Mouse (Mus musculus) adrenal gland, postnatal 10 days (tissue): ENCODE data around the gene Fig4. TPM values are rescaled to one million over a fixed set of nuclear protein-coding genes. Genes with fewer than 3 reads are reported as not detected.

Experiments used
- DNase-seq: peaks from one replicate; pipeline ENCODE4 v3.0.0; 2021; ENCODE audit warnings: mixed read lengths
- total RNA-seq, 2 experiments: library from RNA; stranded (reverse); gene quantifications; 2 replicates each; pipeline ENCODE4 v1.2.3; 2021

Gene Fig4
- total RNA-seq, 2 experiments from 2014 or later = 13.3 to 16.4 TPM

DNA sequence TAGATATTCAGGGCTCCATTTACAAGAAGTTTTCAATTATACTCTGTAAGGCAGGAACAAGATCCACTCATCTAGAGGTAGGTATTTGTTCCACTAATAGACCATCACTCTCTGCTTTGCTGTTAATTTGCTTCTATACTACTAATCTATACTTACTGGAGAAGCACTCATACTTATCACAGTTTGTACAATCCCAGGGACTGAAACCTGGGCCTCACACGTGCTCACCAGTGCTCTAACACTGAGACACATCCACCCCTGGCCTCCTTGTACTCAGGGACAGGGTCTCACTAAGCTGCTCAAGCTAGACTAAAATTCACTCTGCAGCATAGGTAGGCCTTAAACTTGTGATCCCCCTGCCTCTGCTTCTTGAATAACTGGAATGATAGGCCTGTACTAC, 41.8 kb downstream of the Fig4 start:
- DNase-seq = no peak

- DNase-seq = no peak
Observed at GRCm38 (mm10) chr10:41260243-41261006, 42.6 kb downstream of the Fig4 start.

GRCm38 (mm10) chr10:41250749-41251065, 52.4 kb downstream of the Fig4 start:
- DNase-seq = no peak

DNA sequence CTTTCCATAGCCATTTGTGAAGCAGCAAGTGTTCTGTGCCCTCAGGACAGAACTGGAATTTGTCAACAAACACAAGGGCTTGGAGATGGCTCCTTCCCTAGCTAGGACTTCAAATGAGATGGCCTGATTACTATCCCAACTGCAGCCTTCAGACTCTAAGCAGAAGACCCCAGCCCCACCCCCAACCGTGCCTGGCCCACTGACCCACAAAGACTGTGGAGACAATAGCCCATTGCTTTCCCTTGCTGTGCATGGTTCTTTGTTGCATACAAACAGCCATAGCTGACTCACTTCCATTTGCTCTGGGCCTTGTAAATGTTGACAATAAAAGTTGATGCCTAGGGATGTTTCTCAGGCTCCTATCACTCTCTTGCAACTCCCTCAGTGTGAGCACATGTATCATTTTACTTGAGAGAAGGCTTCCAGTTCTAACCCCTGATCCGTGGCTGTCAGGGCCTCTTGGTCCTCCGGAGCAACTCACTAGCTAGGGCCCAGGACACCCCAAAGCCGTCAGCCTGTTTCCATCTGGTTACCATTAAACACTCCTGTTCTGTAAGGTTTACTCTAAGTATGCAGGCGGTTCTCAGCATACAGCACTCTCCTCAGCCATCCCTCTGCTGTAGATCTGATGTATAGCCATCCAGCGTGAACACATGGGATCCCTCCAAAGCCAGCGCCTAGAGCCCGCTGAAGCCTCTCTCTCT, 52.9 kb downstream of the Fig4 start:
- DNase-seq = no peak

- DNase-seq = no peak
Observed at GRCm38 (mm10) chr10:41249006-41249659, 53.9 kb downstream of the Fig4 start.

GRCm38 (mm10) chr10:41247800-41248473, 55.1 kb downstream of the Fig4 start:
- DNase-seq = peak; percentile 9

DNA sequence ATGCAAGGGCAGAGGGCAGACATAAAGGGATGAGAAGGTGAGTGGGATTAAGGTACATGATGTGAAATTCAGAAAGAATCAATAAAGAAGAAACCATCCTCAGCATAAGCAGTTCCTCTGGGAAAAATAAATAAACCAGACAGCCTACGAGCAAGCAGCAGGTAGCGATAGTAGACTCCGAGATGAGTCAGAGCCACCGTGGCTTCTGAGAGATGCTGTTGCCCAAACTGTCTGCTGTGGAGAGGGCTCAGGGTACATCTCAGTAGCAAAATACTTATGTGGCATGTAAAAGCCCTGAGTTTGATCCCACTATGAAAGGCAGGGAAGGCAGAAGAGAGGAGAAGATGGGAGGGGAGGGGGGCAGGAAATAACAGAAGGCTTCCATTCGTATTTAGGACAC, 56.9 kb downstream of the Fig4 start:
- DNase-seq = no peak

GRCm38 (mm10) chr10:41245477-41245876, 57.6 kb downstream of the Fig4 start:
- no peak for DNase-seq

- DNase-seq = no peak
Observed at GRCm38 (mm10) chr10:41245028-41245427, 58.0 kb downstream of the Fig4 start.

GRCm38 (mm10) chr10:41243930-41244329, 59.1 kb downstream of the Fig4 start:
- DNase-seq = no peak

DNA sequence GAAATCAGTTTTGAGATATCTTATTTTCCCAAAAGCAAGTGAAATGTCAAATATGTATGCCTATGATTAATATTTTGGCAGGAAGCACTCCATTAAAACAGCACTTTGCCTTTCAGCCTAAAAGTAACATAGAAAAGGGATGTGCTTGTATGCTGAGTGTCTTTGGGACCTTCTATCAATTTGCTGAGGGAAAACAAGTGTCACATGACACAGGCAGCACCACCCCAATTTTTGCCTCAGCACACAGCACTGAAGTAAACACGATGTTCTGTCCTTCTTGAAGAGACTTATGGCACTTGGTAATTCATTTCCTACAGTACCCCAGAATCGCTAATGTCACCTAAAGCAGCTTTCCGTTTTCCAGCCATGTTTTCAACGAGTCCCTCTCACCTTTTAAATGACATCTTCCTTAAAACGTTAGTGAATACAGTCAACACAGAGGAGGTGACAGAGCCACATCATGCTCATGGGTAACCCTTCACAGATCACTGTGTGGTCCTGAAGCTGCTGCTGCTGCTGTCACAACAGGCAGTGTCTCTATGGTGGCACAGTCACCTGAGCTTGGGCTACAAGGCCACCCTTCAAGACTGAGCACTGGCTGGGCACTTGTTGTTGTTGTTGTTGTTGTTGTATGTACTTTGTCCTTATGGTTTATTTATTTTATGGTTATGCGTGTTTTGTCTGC, 61.4 kb downstream of the Fig4 start:
- DNase-seq = no peak

DNA sequence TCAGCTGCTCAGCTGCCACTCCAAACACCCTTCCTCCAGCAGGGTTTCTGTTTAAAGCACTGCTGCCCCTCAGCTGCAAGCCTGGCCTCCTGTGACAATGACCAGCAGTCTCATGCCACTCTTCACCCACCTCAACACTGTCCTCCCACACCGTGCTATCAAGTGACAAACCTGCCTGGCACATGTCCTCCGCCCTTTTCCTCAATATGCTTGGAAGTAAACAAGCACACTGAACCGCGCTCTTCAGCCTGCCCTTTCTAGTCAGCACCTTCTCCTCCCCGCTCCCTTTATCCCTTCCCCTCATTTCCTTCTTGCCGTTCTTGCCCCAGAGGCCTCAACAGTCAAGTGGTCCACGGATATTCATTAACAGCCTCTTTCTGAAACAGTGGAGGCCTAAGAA, 62.0 kb downstream of the Fig4 start:
- DNase-seq = peak; percentile 11

GRCm38 (mm10) chr10:41236020-41236419, 67.0 kb downstream of the Fig4 start:
- no peak for DNase-seq

DNA sequence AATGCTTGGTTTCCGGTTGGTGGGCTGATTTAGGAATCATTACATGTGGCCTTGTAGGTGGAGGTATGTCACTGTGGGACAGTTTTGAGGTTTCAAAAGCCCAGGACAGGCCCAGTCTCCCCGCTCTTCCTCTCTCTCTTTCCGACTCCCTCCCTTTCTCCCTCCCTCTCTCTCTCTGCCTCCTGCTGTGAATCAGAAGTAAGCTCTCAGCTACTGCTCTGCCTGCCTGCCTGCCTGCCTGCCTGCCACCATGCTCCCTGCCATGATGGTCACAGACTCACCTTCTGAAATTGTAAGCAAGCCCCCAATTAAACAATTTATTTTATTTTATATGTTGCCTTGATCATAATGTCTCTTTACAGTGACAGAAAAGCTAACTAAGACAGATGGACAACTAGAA, 67.5 kb downstream of the Fig4 start:
- no peak for DNase-seq

DNA sequence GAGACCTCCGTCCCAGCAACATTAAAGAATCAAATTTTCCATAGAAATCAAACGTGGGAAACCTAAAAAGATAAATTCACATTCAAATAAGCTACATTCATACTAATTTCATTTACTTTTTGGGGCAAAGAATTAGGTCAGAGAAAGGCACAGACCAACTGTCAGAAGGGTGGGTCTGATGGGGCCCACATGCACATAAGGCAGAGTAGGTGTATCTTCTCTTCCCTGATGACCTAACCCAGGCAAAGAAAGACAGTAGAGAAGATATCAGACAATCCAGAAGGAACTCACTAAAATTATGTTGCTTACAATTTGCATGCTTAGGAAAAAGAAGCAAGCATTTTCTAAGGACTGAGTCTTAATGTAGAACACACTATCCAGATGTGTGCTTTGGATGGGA, 67.9 kb downstream of the Fig4 start:
- no peak for DNase-seq

GRCm38 (mm10) chr10:41234552-41234951, 68.5 kb downstream of the Fig4 start:
- no peak for DNase-seq

DNA sequence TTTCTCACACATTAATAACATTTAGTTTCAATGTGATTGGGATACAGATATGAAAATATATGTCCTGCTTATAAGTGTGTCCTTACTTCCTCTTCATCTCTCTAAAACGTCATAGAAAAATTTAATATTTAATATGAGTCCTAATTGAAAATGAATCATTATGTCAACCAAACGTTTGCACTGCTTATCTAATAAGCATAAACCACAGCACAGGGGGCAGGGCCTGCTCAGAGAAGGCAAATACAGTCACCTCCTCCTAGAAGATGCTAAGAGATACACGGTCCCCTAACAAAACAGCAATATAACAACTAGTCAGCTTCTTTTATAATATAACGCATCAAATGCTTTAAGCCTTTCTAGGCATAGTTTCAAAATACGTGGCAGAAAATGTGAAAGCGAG, 69.9 kb downstream of the Fig4 start:
- no peak for DNase-seq

- no peak for DNase-seq
Observed at GRCm38 (mm10) chr10:41231163-41231835, 71.8 kb downstream of the Fig4 start.

- DNase-seq = no peak
Observed at GRCm38 (mm10) chr10:41227626-41228025, 75.4 kb downstream of the Fig4 start.

DNA sequence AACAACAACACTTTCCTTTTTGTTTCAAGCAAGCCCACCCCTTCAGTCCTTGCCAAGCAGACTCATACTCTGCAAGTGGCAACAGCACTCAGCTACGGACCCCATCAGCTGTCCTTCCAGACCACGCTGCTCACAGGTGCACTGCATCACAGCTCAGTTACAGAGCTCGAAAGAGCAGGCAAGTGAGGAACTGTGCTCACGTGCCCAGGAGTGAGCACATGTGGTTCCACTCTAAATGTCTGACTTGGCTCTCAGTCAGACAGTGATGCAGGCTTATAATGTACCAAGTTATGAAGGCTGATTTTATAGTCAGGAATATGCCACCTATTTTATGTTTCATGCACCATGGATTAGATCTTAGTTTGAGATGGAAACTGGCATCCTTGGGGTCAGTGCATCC, 79.6 kb downstream of the Fig4 start:
- no peak for DNase-seq

DNA sequence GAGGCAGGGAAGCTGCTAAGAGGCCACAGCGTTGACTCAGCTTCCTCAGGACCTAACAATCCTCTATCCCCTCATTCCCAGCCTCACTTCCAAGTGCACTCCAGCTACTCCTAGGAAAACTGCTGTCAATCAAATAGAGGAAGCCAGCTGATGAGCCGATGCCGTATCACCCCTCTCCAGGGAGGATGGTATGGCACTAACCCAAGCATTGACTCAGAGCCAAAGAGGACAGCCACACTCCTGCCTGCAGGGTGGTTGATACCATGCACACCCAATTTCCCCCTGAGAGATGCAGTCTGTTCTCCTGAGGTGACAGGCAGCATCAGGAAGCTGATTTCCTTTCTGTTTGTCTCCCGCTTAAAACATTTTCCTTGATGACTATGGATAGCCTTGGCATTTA, 81.9 kb downstream of the Fig4 start:
- peak; percentile 40 for DNase-seq

- DNase-seq = no peak
Observed at GRCm38 (mm10) chr10:41218897-41219296, 84.2 kb downstream of the Fig4 start.
